Mouse (Mus musculus): ENCODE measurements around the gene Mrps26. TPM values are rescaled to one million over a fixed set of nuclear protein-coding genes. Genes with fewer than 3 reads are reported as not detected.
"Not testable (repeated sequence)": the region's sequence is repeated elsewhere in the genome, so short reads cannot be mapped to it uniquely, and the experiment has no call there.

Mrps26 gene
- polyA plus RNA-seq, 1 experiment: 102 TPM

DNA sequence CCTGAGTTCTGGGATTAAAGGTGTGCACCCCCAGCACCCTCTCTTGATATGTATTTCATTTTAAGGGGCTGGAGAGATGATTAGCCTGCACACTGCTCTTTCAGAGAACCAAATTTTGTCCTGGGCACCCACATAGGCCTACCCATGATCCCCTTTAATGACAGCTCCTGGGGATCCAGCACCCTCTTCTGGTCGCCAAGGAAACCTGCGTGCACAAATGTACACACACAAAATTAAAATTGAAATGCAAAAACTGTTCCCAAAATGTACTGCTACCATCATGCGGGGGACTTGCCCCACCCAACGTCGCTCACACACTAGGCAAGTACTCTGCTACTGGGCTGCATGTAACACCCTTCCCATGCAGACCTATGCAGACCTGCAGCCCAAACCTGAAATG is 11.4 kb downstream of the Mrps26 start:
- Histone ChIP-seq H3ac (ENCODE audit: control insufficient read depth, insufficient read length, low read depth) (no peak overlapping the region), H3K36me3 (ENCODE audit: control insufficient read depth, insufficient read depth) (no peaks in the 10 kb centered on the region), H3K79me3 (ENCODE audit: low read depth) (no peaks in the 10 kb centered on the region), H3K27me3 (ENCODE audit: control insufficient read depth, insufficient read depth, insufficient read length) (peaks cover 5% of the 10 kb centered on the region), H3K4me3 (ENCODE audit: insufficient read depth, poor library complexity, severe bottlenecking) (no peak overlapping the region), H3K79me2 (ENCODE audit: control insufficient read depth, insufficient read depth) (no peaks in the 10 kb centered on the region)
- no peak for TF ChIP-seq USF1 (IDR thresholded peaks at IDR 0.05; ENCODE audit: low read depth)
- no peak for TF ChIP-seq FOSL1 (IDR thresholded peaks at IDR 0.05; ENCODE audit: insufficient read depth, low read length, poor library complexity, severe bottlenecking)
- TF ChIP-seq MYOG (IDR thresholded peaks at IDR 0.05; ENCODE audit: control insufficient read depth, extremely low read depth, insufficient read length): no peak
- TF ChIP-seq MYOD1 (IDR thresholded peaks at IDR 0.05; ENCODE audit: control insufficient read depth, insufficient read length, low read depth): no peak
- TF ChIP-seq CTCF (IDR thresholded peaks at IDR 0.05; ENCODE audit: control insufficient read depth, insufficient read depth, insufficient read length): no peak
- no peak for TF ChIP-seq MAX (IDR thresholded peaks at IDR 0.05)
- TF ChIP-seq CEBPB (IDR thresholded peaks at IDR 0.05; ENCODE audit: low read depth): no peak

DNA sequence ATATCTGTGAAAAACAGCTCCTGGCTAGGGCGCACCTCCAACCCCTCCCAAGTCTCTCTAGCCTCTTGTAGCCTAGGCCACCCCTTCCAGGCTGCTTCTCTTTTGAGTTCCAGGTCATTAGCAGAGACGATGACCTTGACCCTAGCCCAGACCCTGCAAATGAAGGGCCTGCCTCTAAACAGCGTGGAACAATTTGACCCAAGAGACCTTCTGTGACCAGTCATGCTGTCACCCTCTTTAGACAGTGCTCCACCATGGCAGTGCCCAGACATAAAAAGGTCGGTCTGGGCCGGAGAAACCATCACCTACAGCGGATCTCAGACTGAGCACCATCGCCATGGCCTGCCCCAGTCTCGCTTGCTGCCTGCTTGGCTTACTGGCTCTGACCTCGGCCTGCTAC is 12.3 kb downstream of the Mrps26 start, which contains the start of gene Oxt:
Gene Oxt (plus strand): TSS at position 301 of the 400 bp plus-strand sequence.
- peaks cover 11% of the 10 kb centered on the region for H3K27me3 ChIP-seq (ENCODE audit: control insufficient read depth, insufficient read depth, insufficient read length)

DNA sequence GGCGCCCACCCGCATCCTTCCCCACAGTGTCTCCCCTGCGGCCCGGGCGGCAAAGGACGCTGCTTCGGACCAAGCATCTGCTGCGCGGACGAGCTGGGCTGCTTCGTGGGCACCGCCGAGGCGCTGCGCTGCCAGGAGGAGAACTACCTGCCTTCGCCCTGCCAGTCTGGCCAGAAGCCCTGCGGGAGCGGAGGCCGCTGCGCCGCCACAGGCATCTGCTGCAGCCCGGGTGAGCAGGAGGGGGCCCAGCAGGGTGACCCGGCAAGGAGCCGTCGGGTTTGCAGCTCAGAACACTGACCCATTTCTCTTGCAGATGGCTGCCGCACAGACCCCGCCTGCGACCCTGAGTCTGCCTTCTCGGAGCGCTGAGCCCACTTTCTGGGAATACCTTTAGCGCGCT is 13.0 kb downstream of the Mrps26 start:
- not testable (repeated sequence) for H3K79me3 ChIP-seq (ENCODE audit: low read depth); H3K36me3 ChIP-seq (ENCODE audit: control insufficient read depth, insufficient read depth); H3K79me2 ChIP-seq (ENCODE audit: control insufficient read depth, insufficient read depth); H3ac ChIP-seq (ENCODE audit: control insufficient read depth, insufficient read length, low read depth); H3K4me3 ChIP-seq (ENCODE audit: insufficient read depth, poor library complexity, severe bottlenecking)
- H3K27me3 ChIP-seq (ENCODE audit: control insufficient read depth, insufficient read depth, insufficient read length): peaks cover 15% of the 10 kb centered on the region

More for the DNA sequence above, 12.3 kb downstream of the Mrps26 start, which contains the start of gene Oxt:
- Histone ChIP-seq H3ac (ENCODE audit: control insufficient read depth, insufficient read length, low read depth) (no peak within 1 kb of the TSS), H3K79me2 (ENCODE audit: control insufficient read depth, insufficient read depth) (no peaks in the 10 kb centered on the region), H3K36me3 (ENCODE audit: control insufficient read depth, insufficient read depth) (no peaks in the 10 kb centered on the region), H3K79me3 (ENCODE audit: low read depth) (no peaks in the 10 kb centered on the region), H3K4me3 (ENCODE audit: insufficient read depth, poor library complexity, severe bottlenecking) (no peak within 1 kb of the TSS)
- TF ChIP-seq CTCF (IDR thresholded peaks at IDR 0.05; ENCODE audit: control insufficient read depth, insufficient read depth, insufficient read length): no peak
- TF ChIP-seq MYOD1 (IDR thresholded peaks at IDR 0.05; ENCODE audit: control insufficient read depth, insufficient read length, low read depth): no peak
- no peak for TF ChIP-seq MAX (IDR thresholded peaks at IDR 0.05)
- TF ChIP-seq FOSL1 (IDR thresholded peaks at IDR 0.05; ENCODE audit: insufficient read depth, low read length, poor library complexity, severe bottlenecking): no peak
- TF ChIP-seq CEBPB (IDR thresholded peaks at IDR 0.05; ENCODE audit: low read depth): no peak
- TF ChIP-seq USF1 (IDR thresholded peaks at IDR 0.05; ENCODE audit: low read depth): no peak
- no peak for TF ChIP-seq MYOG (IDR thresholded peaks at IDR 0.05; ENCODE audit: control insufficient read depth, extremely low read depth, insufficient read length)

DNA sequence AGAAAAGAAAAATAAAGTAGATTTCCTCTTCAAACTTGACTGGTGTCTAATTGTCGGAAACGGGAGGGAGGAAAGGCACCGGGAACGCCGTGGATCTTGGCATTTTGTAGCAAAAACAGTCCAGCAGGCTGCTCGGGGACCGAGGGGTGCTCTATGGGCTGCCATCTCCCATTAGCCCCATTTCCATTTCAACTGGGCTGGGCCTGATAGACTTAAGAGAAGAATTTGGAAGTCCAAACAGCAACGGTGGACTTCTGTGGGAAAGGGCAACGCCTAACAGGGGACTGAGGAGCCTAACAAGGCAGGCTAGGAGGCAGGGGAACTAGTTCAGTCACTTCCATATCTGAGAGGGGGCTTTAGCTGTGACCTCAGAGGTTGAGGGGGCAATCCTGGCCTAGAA is 13.5 kb downstream of the Mrps26 start:
- no peaks in the 10 kb centered on the region for H3K79me3 ChIP-seq (ENCODE audit: low read depth)
- no peak for TF ChIP-seq CEBPB (IDR thresholded peaks at IDR 0.05; ENCODE audit: low read depth)
- no peak for TF ChIP-seq FOSL1 (IDR thresholded peaks at IDR 0.05; ENCODE audit: insufficient read depth, low read length, poor library complexity, severe bottlenecking)
- no peak for TF ChIP-seq MAX (IDR thresholded peaks at IDR 0.05)
- no peak for TF ChIP-seq MYOD1 (IDR thresholded peaks at IDR 0.05; ENCODE audit: control insufficient read depth, insufficient read length, low read depth)
- TF ChIP-seq USF1 (IDR thresholded peaks at IDR 0.05; ENCODE audit: low read depth): no peak
- no peak for TF ChIP-seq MYOG (IDR thresholded peaks at IDR 0.05; ENCODE audit: control insufficient read depth, extremely low read depth, insufficient read length)
- H3K36me3 ChIP-seq (ENCODE audit: control insufficient read depth, insufficient read depth): no peaks in the 10 kb centered on the region
- H3K4me3 ChIP-seq (ENCODE audit: insufficient read depth, poor library complexity, severe bottlenecking): no peak overlapping the region
- peaks cover 15% of the 10 kb centered on the region for H3K27me3 ChIP-seq (ENCODE audit: control insufficient read depth, insufficient read depth, insufficient read length)
- H3K79me2 ChIP-seq (ENCODE audit: control insufficient read depth, insufficient read depth): no peaks in the 10 kb centered on the region
- H3ac ChIP-seq (ENCODE audit: control insufficient read depth, insufficient read length, low read depth): no peak overlapping the region

DNA sequence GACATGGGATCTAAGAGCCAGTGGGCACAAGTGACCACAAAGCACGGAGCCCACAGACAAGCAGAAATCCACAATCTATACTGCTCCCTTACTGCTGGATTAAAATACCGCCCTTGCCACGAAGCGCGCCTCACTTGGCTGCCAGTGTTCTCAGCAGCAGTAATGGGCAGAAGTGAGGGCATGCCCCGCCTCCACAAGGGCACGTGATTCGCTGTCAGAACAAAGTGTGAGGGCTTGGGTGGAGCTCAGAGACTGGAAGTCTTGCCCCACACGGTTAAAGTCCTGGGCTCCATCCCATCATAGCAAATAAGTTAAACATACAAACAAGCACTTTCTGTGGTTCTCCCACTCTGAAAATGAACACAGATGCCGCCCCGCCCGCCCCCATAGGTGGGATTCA is 14.1 kb downstream of the Mrps26 start:
- H3K27me3 ChIP-seq (ENCODE audit: control insufficient read depth, insufficient read depth, insufficient read length): peaks cover 18% of the 10 kb centered on the region
- peak overlapping the region; percentile 27 for H3ac ChIP-seq (ENCODE audit: control insufficient read depth, insufficient read length, low read depth)
- H3K4me3 ChIP-seq (ENCODE audit: insufficient read depth, poor library complexity, severe bottlenecking): no peak overlapping the region
- no peak for TF ChIP-seq CTCF (IDR thresholded peaks at IDR 0.05; ENCODE audit: control insufficient read depth, insufficient read depth, insufficient read length)
- no peak for TF ChIP-seq MYOG (IDR thresholded peaks at IDR 0.05; ENCODE audit: control insufficient read depth, extremely low read depth, insufficient read length)
- TF ChIP-seq MYOD1 (IDR thresholded peaks at IDR 0.05; ENCODE audit: control insufficient read depth, insufficient read length, low read depth): no peak
- no peak for TF ChIP-seq CEBPB (IDR thresholded peaks at IDR 0.05; ENCODE audit: low read depth)
- peak; percentile 97 for TF ChIP-seq USF1 (IDR thresholded peaks at IDR 0.05; ENCODE audit: low read depth)
- no peak for TF ChIP-seq FOSL1 (IDR thresholded peaks at IDR 0.05; ENCODE audit: insufficient read depth, low read length, poor library complexity, severe bottlenecking)
- TF ChIP-seq MAX (IDR thresholded peaks at IDR 0.05): peak; percentile 69
- H3K79me3 ChIP-seq (ENCODE audit: low read depth): no peaks in the 10 kb centered on the region
- no peaks in the 10 kb centered on the region for H3K79me2 ChIP-seq (ENCODE audit: control insufficient read depth, insufficient read depth)
- no peaks in the 10 kb centered on the region for H3K36me3 ChIP-seq (ENCODE audit: control insufficient read depth, insufficient read depth)

DNA sequence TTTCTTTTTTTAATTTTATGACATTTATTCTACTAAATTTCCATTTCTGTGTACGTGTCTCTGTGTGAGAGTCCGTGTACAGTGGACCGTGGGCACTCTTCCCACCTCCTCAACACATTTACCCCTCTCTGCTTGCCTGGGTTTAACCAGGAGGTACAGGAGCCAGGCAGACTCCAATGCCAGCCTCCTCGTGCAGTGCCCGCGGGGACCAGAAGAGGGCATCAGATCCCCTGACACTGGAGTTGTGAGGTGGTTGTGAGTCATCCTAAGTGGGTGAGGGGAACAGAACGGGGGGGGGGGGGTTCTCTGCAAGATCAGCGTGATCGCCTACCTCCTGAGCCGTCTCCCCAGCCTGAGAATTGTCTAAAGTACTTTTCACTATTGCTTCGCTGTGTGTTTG is 14.6 kb downstream of the Mrps26 start:
- Histone ChIP-seq H3K79me2 (ENCODE audit: control insufficient read depth, insufficient read depth) (no peaks in the 10 kb centered on the region), H3K36me3 (ENCODE audit: control insufficient read depth, insufficient read depth) (no peaks in the 10 kb centered on the region), H3K79me3 (ENCODE audit: low read depth) (no peaks in the 10 kb centered on the region), H3ac (ENCODE audit: control insufficient read depth, insufficient read length, low read depth) (no peak overlapping the region), H3K27me3 (ENCODE audit: control insufficient read depth, insufficient read depth, insufficient read length) (peaks cover 19% of the 10 kb centered on the region), H3K4me3 (ENCODE audit: insufficient read depth, poor library complexity, severe bottlenecking) (no peak overlapping the region)
- peak; percentile 41 for TF ChIP-seq MAX (IDR thresholded peaks at IDR 0.05)
- TF ChIP-seq CTCF (IDR thresholded peaks at IDR 0.05; ENCODE audit: control insufficient read depth, insufficient read depth, insufficient read length): peak; percentile 84
- TF ChIP-seq FOSL1 (IDR thresholded peaks at IDR 0.05; ENCODE audit: insufficient read depth, low read length, poor library complexity, severe bottlenecking): no peak

Data from C2C12 (cell line).